Mouse (Mus musculus) liver, adult (tissue): ENCODE data around the gene Atp5d.

Source experiments
- GATA4 ChIP-seq: IDR thresholded peaks from 2 replicates; pipeline ENCODE4 v1.6.1; 2014; ENCODE audit warnings: mild to moderate bottlenecking, low read length; ENCODE audit not compliant: insufficient replicate concordance

Gene Atp5d

DNA sequence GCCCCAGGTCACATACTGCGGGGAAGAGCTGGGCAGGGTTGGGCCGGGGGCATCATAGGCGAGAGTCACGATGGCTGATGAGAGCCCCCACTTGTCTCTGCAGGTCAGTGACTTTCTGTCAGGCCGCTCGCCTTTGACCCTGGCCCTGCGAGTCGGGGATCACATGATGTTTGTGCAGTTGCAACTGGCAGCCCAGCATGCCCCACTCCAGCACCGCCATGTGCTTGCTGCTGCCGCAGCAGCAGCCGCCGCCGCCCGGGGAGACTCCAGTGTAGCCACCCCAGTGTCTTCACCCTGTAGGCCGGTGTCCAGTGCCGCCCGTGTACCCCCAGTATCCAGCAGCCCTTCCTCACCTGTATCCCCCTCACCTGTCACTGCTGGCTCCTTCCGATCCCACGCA, 15.3 kb downstream of the Atp5d start:
- TF ChIP-seq GATA4: no peak

DNA sequence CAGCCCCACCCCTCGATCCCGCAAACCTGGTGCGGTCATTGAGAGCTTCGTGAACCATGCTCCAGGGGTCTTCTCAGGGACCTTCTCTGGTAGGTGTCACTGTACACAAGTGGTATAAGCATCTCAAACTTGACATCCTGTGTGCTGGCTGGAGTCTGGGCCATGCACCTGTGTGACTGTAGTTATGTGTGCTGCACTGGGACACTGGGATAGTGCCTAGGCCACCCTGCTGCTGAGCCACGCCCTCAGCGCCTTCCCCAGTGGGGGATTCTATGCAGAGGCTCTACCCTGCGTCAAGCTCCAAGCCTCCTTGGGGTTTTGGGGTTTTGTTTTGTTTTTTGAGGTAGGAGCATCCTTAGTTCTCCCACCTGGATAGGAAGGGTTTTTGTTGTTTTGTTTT, 16.0 kb downstream of the Atp5d start:
- no peak for TF ChIP-seq GATA4

- TF ChIP-seq GATA4: no peak
Measured at GRCm38 (mm10) chr10:80155277-80155676, 16.8 kb downstream of the Atp5d start.

DNA sequence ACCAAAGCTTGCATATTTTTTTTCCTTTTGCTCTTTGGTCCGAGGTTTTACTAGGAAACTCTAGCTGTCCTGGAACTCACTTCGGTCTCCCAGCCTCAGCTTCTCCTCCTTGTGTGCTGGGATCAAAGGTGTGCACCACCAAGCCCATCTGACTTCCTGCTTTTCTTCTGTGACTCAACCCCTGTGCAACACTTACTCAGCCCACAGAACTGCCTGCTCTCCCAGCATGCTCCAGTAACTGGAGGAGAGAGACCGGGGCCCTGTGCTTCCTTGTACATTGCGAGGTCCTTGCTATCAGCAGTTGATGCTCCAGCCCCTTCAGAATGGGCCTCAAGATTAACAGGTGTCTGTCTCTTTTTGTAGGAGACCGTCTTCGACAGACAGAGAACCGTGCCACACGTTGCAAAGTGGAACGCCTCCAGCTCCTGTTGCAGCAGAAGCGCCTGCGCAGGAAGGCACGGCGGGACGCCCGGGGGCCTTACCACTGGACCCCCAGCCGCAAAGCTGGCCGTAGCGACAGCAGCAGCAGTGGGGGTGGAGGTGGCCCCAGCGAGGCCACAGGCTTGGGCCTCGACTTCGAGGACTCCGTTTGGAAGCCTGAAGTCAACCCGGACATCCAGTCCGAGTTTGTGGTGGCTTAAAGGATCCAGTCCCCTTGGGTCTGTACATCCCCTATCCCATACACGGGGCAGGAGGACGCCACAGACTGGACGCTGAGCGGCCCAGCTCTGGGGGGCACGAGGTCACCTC, 17.7 kb downstream of the Atp5d start:
- no peak for TF ChIP-seq GATA4

GRCm38 (mm10) chr10:80156752-80157053, 18.3 kb downstream of the Atp5d start:
- no peak for TF ChIP-seq GATA4

GRCm38 (mm10) chr10:80157141-80157929, 18.9 kb downstream of the Atp5d start:
- TF ChIP-seq GATA4: no peak

GRCm38 (mm10) chr10:80158307-80158986, 20.0 kb downstream of the Atp5d start:
- TF ChIP-seq GATA4: no peak

DNA sequence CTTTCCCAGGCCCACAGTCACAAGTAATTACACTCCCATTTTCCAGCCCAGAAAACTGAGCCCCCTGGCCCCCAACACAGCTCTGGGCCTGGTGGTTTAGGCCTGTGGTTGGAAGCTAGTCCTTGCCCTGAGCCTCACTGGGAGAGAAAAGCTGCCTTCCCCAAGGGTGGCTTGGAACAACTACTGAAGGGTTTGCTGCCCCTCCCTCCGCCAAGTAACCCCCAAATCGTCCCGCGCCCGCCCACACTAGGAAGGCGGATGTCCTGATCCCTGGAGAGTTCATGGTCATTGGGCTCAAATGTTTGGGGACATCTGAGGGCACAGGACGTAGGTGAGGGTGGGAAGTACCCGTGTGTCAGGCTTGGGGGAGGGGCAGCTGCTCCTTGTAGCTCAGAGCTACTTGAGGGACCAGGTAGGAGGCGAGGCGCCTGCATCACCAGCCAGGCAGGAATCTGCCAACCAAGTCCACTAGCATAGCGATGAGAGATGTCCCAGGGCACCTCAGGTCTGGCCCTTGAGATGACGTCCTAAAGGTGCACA, 20.7 kb downstream of the Atp5d start:
- TF ChIP-seq GATA4: no peak

DNA sequence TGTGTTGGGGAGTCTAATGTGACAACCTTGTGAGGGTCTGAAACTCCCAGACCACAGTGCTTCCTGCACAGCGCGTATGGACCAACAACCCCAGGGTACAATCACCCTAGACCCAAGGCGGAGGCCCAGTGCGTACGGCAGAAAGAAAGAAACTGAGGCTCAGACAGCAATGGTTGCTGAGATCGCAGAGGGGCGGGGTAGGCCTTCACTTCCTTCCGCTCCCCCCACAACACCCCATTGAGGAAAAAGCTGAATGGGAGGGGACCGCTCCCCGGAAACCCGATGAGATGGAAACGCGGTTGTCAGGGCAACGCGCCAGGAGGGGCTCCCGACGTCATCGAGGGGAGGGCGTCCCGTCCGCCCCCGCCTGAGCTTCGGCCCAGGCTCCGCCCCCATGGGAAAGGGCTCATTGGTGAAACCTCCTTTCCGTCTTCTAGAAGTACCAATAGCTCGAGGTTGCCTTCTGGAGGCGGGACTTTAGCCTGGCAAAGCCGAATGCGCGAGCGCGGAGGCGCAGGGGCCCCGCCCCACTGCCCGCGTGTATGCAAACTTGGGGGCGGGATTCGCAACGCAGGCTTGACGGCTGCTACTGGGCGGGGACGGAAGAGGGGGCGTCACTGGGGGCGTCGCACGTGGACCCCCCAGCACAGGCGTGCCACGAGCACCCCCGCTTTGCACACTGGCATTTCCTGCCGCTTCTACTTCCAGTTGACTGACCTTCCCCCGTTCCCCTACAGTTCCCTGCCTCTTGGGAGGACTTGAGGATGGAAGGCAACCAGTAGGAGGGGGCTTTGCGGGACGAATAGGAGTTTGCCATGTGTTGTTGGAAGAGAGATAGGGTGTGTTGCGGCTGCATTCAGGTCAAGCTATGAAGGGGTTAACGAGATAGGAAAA, 21.4 kb downstream of the Atp5d start:
- peak; percentile 37; the same call in 1 of the 2 replicates for TF ChIP-seq GATA4

- TF ChIP-seq GATA4: no peak
Measured at GRCm38 (mm10) chr10:80160455-80161371, 22.3 kb downstream of the Atp5d start.

GRCm38 (mm10) chr10:80161522-80162242, 23.2 kb downstream of the Atp5d start:
- no peak for TF ChIP-seq GATA4

- no peak for TF ChIP-seq GATA4
Measured at GRCm38 (mm10) chr10:80162243-80162608, 23.8 kb downstream of the Atp5d start.

DNA sequence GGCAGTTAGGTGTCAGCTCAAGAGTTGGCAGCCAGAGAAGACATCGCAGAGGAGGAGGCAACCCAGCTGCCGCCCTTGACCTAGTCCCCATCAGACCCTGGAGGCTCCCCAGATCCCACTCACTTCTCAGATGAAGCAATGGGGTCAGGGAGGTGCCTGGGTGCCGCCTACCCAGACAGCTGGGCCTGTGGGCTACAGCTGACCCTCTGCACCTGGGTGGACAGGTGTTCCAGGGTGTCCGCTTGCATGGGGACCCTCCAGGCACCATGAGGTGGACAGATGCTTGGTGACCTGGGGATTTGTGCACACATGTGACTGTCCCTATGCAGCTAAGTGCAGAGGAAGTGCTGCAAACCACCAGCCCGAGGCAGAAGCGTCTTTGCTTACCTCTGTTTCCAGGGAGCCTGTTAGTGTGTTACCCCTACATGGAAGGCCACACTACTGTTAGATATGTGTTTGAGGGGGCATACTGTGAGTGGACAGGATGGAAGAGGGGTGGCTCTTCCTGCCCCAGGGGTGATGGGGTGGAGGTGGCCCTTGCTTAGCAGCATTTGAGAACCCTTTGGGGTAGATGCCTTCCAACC, 24.4 kb downstream of the Atp5d start:
- no peak for TF ChIP-seq GATA4
